Mouse (Mus musculus): ENCODE measurements around the gene Naa15. TPM values are rescaled to one million over a fixed set of nuclear protein-coding genes. Genes with fewer than 3 reads are reported as not detected.

Gene Naa15
- polyA plus RNA-seq (2015; fragmentation: Nextera tagmentation; extraction: Ambion mirVana) = 37.7 and 40.9 TPM in 2 replicates

DNA sequence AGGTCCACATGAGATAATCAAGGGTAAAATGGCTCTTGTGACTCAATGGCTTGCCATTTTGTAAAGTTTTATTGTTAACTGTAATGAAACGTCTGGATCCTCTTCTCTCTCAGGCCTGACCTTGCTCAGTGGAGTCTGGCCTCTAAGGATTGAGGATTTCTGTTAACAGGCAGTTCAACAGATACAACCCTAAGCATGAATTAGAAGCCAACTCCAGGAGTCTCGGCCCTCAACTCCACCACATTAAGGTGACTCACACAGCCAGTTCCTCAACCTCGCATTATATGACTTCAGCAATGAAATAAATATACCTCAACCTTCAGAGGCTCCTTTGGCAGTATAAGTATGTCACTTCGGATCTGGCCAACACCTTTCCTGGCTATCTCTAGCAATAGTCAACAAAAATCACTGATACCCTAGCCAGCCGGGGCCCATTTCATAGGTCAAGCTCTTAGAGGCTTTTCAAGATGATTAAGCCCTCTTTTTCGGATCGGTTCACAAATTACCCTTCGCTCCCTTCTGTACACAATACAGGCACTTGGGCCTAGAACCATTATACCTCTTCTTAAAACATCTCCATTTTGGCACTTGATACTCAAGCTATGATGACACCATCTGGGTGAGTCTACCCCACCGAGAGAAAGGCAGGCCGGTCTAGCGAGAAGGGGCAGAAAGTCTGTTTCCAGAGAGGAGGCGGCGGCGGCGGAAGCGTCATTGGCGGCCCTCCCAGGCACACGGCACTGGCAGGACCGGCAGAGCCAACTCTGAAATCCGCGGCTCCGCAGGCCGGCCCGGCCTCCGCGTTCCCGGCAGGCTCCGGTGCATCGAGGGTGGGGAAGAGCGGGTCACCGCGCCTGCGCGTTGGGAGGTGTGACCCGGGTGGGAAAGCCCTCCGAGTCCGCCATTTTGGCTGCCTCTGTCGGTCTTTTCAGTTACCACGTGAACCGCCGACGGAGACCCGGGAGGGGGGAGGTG, at the start of gene Naa15:
TSS of gene Naa15 (plus strand) at position 51 of the 975 bp plus-strand sequence.
- Histone ChIP-seq H3K9me3 (ENCODE audit: low read length) (no peaks in the 10 kb centered on the region), H3K4me3 (ENCODE audit: low read length) (peak within 1 kb of the TSS; percentile 98), H3K36me3 (ENCODE audit: insufficient read depth, low read length) (no peaks in the 10 kb centered on the region), H3K27ac (ENCODE audit: low read length) (peak within 1 kb of the TSS; percentile 94), H3K4me1 (ENCODE audit: insufficient read depth, low read length) (peaks cover 32% of the 10 kb centered on the region), H3K9ac (replicated peaks; ENCODE audit: low read length) (peak within 1 kb of the TSS; percentile 97), H3K27me3 (ENCODE audit: insufficient read depth, low read length) (no peaks in the 10 kb centered on the region), H3K4me2 (replicated peaks; ENCODE audit: low read depth, low read length) (peak within 1 kb of the TSS; percentile 85)
- peak; percentile 88 for ATAC-seq (ENCODE audit: low FRiP score, low TSS enrichment)
- WGBS = 4% methylated on average over 43 of the region's 43 CpGs

- Histone ChIP-seq H3K27ac (ENCODE audit: low read length) (no peak overlapping the region), H3K9me3 (ENCODE audit: low read length) (no peaks in the 10 kb centered on the region), H3K36me3 (ENCODE audit: insufficient read depth, low read length) (no peaks in the 10 kb centered on the region), H3K4me2 (replicated peaks; ENCODE audit: low read depth, low read length) (peak overlapping the region; percentile 77), H3K9ac (replicated peaks; ENCODE audit: low read length) (peak overlapping the region; percentile 29; the same call in 1 of the 2 replicates), H3K4me1 (ENCODE audit: insufficient read depth, low read length) (peaks cover 10% of the 10 kb centered on the region), H3K4me3 (ENCODE audit: low read length) (peak overlapping the region; percentile 54), H3K27me3 (ENCODE audit: insufficient read depth, low read length) (0 out of 2 replicates have a peak, but pooled peaks cover 3% of the 10 kb centered on the region)
- 12% methylated on average over 3 of the region's 3 CpGs for WGBS
- no peak for ATAC-seq (ENCODE audit: low FRiP score, low TSS enrichment)
These were observed 49.4 kb upstream of the Naa15 start for GRCm38 (mm10) chr3:51365517-51365882.

DNA sequence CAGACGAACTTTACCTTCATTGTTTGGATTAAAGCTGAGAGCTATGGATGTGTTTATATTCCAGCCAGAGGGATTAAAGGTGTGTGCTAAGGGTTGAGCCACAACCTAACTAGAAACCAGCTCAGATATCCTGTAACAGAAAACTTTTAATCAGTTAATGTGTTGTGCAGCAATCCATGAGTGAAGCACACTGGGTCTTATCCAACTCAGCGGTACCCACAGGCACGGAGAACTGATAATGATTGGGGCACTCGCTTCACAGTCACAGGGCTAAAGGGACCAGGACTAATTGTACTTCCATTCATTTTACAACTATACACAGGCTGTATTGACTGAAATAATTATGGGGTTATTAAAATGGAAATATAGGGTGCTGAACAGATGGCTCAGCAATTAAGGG, 48.0 kb upstream of the Naa15 start:
- Histone ChIP-seq H3K27ac (ENCODE audit: low read length) (no peak overlapping the region), H3K9me3 (ENCODE audit: low read length) (no peaks in the 10 kb centered on the region), H3K9ac (replicated peaks; ENCODE audit: low read length) (no peak overlapping the region), H3K4me3 (ENCODE audit: low read length) (no peak overlapping the region), H3K27me3 (ENCODE audit: insufficient read depth, low read length) (0 out of 2 replicates have a peak, but pooled peaks cover 3% of the 10 kb centered on the region), H3K4me2 (replicated peaks; ENCODE audit: low read depth, low read length) (no peak overlapping the region), H3K36me3 (ENCODE audit: insufficient read depth, low read length) (no peaks in the 10 kb centered on the region), H3K4me1 (ENCODE audit: insufficient read depth, low read length) (peaks cover 7% of the 10 kb centered on the region; the same call in 1 of the 2 replicates)
- 75% methylated on average over 4 of the region's 4 CpGs for WGBS
- ATAC-seq (ENCODE audit: low FRiP score, low TSS enrichment) = no peak

DNA sequence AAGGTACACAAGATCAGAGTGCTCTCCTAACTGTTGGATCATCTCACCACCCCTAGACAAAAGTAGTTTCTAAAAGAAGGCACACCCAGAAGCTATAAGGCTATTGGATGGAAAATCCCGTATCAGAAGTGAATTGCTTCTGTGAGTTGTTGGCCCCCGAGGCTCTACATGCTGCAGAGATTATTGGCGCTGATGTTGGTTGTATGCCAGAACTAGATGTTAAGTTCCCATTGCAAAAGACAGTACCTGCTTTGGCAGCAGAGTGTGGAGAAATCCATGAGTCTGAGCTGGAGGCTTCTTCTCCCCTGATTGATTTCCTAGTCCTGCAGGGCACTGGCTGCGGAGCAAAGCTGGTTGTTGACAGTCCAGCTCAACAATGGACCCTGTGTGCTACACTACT, 46.9 kb upstream of the Naa15 start:
- Histone ChIP-seq H3K9ac (replicated peaks; ENCODE audit: low read length) (no peak overlapping the region), H3K36me3 (ENCODE audit: insufficient read depth, low read length) (no peaks in the 10 kb centered on the region), H3K9me3 (ENCODE audit: low read length) (no peaks in the 10 kb centered on the region), H3K4me3 (ENCODE audit: low read length) (no peak overlapping the region), H3K4me2 (replicated peaks; ENCODE audit: low read depth, low read length) (no peak overlapping the region), H3K27ac (ENCODE audit: low read length) (no peak overlapping the region), H3K4me1 (ENCODE audit: insufficient read depth, low read length) (peaks cover 7% of the 10 kb centered on the region; the same call in 1 of the 2 replicates), H3K27me3 (ENCODE audit: insufficient read depth, low read length) (0 out of 2 replicates have a peak, but pooled peaks cover 3% of the 10 kb centered on the region)
- 83% methylated on average over 4 of the region's 4 CpGs for WGBS
- no peak for ATAC-seq (ENCODE audit: low FRiP score, low TSS enrichment)

GRCm38 (mm10) chr3:51371826-51372225, 43.1 kb upstream of the Naa15 start:
- no peak for ATAC-seq (ENCODE audit: low FRiP score, low TSS enrichment)
- H3K4me3 ChIP-seq (ENCODE audit: low read length) = no peak overlapping the region
- H3K4me1 ChIP-seq (ENCODE audit: insufficient read depth, low read length) = no peaks in the 10 kb centered on the region
- no peak overlapping the region for H3K9ac ChIP-seq (replicated peaks; ENCODE audit: low read length)
- no peak overlapping the region for H3K4me2 ChIP-seq (replicated peaks; ENCODE audit: low read depth, low read length)
- H3K36me3 ChIP-seq (ENCODE audit: insufficient read depth, low read length) = no peaks in the 10 kb centered on the region
- no peak overlapping the region for H3K27ac ChIP-seq (ENCODE audit: low read length)
- H3K9me3 ChIP-seq (ENCODE audit: low read length) = 0 out of 2 replicates have a peak, but pooled peaks cover 2% of the 10 kb centered on the region
- 69% methylated on average over 2 of the region's 2 CpGs for WGBS
- no peaks in the 10 kb centered on the region for H3K27me3 ChIP-seq (ENCODE audit: insufficient read depth, low read length)

- H3K4me3 ChIP-seq (ENCODE audit: low read length) = no peak overlapping the region
- H3K27me3 ChIP-seq (ENCODE audit: insufficient read depth, low read length) = no peaks in the 10 kb centered on the region
- no peak for ATAC-seq (ENCODE audit: low FRiP score, low TSS enrichment)
- peak overlapping the region; percentile 10; the same call in 1 of the 2 replicates for H3K4me2 ChIP-seq (replicated peaks; ENCODE audit: low read depth, low read length)
- H3K36me3 ChIP-seq (ENCODE audit: insufficient read depth, low read length) = no peaks in the 10 kb centered on the region
- no peak overlapping the region for H3K27ac ChIP-seq (ENCODE audit: low read length)
- 53% methylated on average over 5 of the region's 5 CpGs for WGBS
- 0 out of 2 replicates have a peak, but pooled peaks cover 2% of the 10 kb centered on the region for H3K9me3 ChIP-seq (ENCODE audit: low read length)
- H3K9ac ChIP-seq (replicated peaks; ENCODE audit: low read length) = no peak overlapping the region
- no peaks in the 10 kb centered on the region for H3K4me1 ChIP-seq (ENCODE audit: insufficient read depth, low read length)
These were observed 42.1 kb upstream of the Naa15 start for GRCm38 (mm10) chr3:51372883-51373282.

DNA sequence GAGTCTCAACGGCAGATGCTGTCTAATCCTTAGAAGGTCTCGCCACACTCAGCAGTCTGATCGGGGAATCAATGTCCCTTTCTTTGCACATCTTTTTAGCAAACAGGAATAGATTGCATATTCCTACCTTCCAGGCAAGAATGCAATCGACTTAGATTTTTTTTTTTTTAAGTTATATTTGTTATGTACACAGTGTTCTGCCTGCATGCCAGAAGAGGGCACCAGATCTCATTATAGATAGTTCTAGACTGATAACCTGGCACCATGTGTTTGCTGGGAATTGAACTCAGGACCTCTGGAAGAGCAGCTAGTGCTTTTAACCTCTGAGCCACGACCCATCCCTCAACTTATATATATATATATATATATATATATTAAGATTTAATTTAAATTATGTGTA, 41.4 kb upstream of the Naa15 start:
- Histone ChIP-seq H3K27ac (ENCODE audit: low read length) (no peak overlapping the region), H3K4me1 (ENCODE audit: insufficient read depth, low read length) (no peaks in the 10 kb centered on the region), H3K9ac (replicated peaks; ENCODE audit: low read length) (no peak overlapping the region), H3K4me2 (replicated peaks; ENCODE audit: low read depth, low read length) (no peak overlapping the region), H3K9me3 (ENCODE audit: low read length) (0 out of 2 replicates have a peak, but pooled peaks cover 2% of the 10 kb centered on the region), H3K27me3 (ENCODE audit: insufficient read depth, low read length) (no peaks in the 10 kb centered on the region), H3K4me3 (ENCODE audit: low read length) (no peak overlapping the region), H3K36me3 (ENCODE audit: insufficient read depth, low read length) (no peaks in the 10 kb centered on the region)
- 71% methylated on average over 5 of the region's 5 CpGs for WGBS
- no peak for ATAC-seq (ENCODE audit: low FRiP score, low TSS enrichment)

GRCm38 (mm10) chr3:51375307-51376265, 39.4 kb upstream of the Naa15 start:
- Histone ChIP-seq H3K36me3 (ENCODE audit: insufficient read depth, low read length) (no peaks in the 10 kb centered on the region), H3K9me3 (ENCODE audit: low read length) (0 out of 2 replicates have a peak, but pooled peaks cover 2% of the 10 kb centered on the region), H3K4me1 (ENCODE audit: insufficient read depth, low read length) (no peaks in the 10 kb centered on the region), H3K27ac (ENCODE audit: low read length) (no peak overlapping the region), H3K4me2 (replicated peaks; ENCODE audit: low read depth, low read length) (no peak overlapping the region), H3K9ac (replicated peaks; ENCODE audit: low read length) (no peak overlapping the region), H3K4me3 (ENCODE audit: low read length) (no peak overlapping the region), H3K27me3 (ENCODE audit: insufficient read depth, low read length) (no peaks in the 10 kb centered on the region)
- 85% methylated on average over 19 of the region's 19 CpGs for WGBS
- no peak for ATAC-seq (ENCODE audit: low FRiP score, low TSS enrichment)

Measured in kidney, embryonic 16.5 days (tissue).